Mouse (Mus musculus): Measurements from ENCODE around the gene Cerk.

DNA sequence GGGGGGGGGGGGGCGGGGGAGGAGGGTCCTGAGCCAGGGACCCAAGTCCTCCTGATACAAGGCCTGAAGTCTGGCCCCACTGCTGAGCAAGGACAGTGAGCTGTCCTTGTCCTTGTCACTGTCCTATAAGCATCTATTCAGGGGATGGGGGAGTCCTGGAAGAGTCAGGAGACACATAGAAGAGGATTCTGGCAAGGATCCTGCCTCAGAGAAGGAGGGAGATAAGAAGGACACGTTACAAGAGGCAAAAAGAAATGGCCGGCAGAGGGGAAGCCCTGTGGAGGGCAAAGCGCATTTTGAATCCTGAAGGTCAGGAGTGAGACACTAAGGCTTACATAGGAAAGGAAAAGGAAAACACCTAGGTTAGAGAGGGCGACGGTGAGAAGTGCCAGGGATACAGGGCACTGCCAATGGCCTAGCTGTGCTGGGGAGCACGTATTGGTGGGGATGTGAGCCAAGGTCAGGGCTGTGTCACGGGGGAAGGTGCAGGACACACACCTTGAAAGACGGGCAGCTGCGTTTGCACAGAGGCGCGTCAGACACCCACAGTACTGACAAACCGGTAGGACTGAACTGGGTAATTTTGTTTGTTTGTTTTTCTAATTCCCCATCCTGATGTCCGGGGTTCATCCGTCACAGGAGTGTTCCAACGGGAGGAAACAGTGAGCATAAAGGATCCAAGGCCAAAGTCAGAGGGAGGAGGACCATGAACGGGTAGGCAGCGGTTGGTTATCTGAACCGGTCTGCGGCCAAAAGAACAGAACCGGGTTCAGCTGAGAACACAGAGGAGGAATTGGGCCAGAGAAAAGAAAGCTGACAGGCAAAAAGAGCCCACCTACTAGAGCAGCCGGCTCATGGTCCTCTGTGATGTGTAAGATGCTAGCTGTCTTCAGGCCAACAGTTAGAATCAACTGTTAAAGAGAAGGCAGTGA is 8.9 kb downstream of the Cerk start:
- TF ChIP-seq POLR2A (IDR thresholded peaks at IDR 0.05; ENCODE audit: borderline replicate concordance, control insufficient read depth, low read depth, low read length) (no peak), CTCF (IDR thresholded peaks at IDR 0.05; ENCODE audit: control insufficient read depth, insufficient read depth, low read length) (no peak)

All from bone marrow, adult 2 months (tissue).